Mouse (Mus musculus) c-Kit-negative CD71-positive TER-119-positive erythroid progenitor cells, embryonic 14.5 days (primary cell): ENCODE data around the gene Slc17a2.

Experiments used
- DNase-seq: peaks from one replicate; pipeline ENCODE4 v3.0.0-alpha.2; 2013; ENCODE audit warnings: low read depth, low spot score

Gene Slc17a2

GRCm38 (mm10) chr13:23792520-23792919, 14.3 kb upstream of the Slc17a2 start:
- peak; percentile 43 for DNase-seq

- DNase-seq = no peak
These were observed 7.4 kb upstream of the Slc17a2 start for GRCm38 (mm10) chr13:23799405-23799804.

GRCm38 (mm10) chr13:23804532-23804931, 2.3 kb upstream of the Slc17a2 start:
- DNase-seq = no peak

DNA sequence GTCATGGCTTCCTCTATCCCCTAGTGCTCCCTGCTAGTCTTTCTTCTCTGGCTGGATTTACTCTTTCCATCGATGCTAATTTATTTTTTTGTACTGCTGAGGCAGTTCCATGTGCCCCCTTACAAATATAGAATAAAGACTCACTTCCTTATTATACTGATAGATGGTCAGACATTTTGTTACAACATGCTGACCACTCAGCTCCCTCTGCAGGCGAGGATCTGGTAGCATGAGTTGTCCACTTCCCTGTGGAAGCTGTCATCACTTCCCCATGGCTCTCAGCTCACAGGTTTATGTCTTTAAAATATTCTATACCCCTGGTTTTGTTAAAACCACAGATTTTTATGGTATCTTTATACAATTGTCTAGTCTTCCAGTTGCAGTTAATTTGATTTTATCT, 9.4 kb downstream of the Slc17a2 start:
- DNase-seq = no peak

DNA sequence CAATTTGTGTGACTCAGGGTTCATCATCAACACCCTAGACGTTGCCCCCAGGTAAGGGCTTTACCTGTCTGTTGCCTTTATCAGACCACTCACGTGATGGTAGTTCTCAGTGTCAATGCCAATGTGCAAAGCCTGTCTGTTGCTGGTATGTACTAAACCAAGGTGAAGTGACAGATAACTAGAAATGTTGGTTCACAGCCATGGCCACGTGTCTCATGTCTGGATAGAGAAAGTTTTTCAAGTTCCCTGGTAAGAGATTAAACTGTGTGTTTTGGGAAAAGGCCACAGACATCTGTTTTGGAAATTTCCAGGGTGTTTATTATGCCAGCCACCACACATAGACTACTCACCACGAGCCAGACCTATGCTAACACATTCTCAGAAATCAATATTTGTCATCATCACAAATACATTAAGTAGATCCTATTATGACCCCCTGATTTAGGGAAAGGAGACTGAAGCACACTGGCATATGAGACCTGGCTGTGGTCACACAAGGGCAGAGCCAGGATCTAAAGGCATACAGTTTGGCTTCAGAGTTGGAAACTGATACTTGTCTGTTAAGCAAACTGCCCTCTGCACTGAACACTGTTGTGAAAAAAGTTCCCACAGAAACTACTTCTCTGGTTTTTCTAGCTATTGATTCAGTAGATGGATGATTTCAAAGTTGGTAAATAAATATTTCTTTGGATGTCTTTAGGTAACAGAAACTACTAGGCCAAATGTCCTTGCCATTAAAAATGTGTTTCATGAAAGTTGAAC, 13.6 kb downstream of the Slc17a2 start:
- no peak for DNase-seq

- no peak for DNase-seq
These were observed 15.4 kb downstream of the Slc17a2 start for GRCm38 (mm10) chr13:23822213-23822612.

GRCm38 (mm10) chr13:23826606-23827005, 19.8 kb downstream of the Slc17a2 start:
- DNase-seq = no peak

GRCm38 (mm10) chr13:23833053-23833452, 26.3 kb downstream of the Slc17a2 start:
- peak; percentile 3 for DNase-seq

GRCm38 (mm10) chr13:23834836-23835235, 28.0 kb downstream of the Slc17a2 start:
- DNase-seq = no peak

GRCm38 (mm10) chr13:23836630-23837029, 29.8 kb downstream of the Slc17a2 start:
- no peak for DNase-seq

GRCm38 (mm10) chr13:23839308-23839707, 32.5 kb downstream of the Slc17a2 start, which contains the start of gene Slc17a3:
Gene Slc17a3, plus strand, starts transcription at chr13:23839434.
- DNase-seq = no peak

- DNase-seq = no peak
These were observed 39.1 kb downstream of the Slc17a2 start for GRCm38 (mm10) chr13:23845851-23846250.

DNA sequence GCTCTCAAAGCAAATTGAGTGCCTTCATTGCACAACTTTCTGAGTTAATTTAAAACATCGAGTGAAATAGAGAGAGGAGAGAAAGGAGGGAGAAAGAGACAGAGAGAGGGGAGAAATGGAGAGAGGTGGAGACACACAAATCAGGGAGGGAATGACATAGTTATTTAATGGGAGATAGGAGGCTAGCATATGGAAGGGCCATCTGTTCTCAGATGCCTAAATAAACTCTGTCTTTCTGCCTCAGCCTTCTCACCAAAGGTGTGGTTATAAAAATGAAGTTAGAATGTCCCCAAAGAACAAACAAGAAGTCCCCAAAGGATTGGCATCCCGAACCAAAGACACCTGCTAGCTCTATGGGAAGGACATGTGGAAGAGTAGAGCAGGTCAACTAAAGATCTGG, 42.5 kb downstream of the Slc17a2 start:
- no peak for DNase-seq

GRCm38 (mm10) chr13:23856401-23856800, 49.6 kb downstream of the Slc17a2 start:
- DNase-seq = no peak

- DNase-seq = no peak
These were observed 55.0 kb downstream of the Slc17a2 start for GRCm38 (mm10) chr13:23861815-23862214.

DNA sequence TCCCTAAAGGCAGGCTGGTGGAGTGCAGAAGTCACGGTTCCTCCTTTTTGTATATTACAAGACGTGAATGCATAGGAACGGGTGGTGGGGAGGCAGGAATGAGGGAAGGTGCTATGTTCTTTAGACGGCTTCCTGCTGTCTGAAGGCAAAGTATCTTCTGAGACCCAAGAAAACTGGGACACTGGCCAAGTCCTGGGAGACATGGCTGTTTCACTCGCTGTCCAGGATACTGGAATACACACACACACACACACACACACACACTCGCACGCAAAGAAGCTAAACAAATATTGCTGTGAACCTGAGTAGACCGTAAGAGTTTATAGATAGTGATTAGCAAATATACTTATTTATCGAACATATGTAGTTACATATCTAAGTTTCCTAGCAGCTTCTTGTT, 57.9 kb downstream of the Slc17a2 start:
- DNase-seq = no peak

DNA sequence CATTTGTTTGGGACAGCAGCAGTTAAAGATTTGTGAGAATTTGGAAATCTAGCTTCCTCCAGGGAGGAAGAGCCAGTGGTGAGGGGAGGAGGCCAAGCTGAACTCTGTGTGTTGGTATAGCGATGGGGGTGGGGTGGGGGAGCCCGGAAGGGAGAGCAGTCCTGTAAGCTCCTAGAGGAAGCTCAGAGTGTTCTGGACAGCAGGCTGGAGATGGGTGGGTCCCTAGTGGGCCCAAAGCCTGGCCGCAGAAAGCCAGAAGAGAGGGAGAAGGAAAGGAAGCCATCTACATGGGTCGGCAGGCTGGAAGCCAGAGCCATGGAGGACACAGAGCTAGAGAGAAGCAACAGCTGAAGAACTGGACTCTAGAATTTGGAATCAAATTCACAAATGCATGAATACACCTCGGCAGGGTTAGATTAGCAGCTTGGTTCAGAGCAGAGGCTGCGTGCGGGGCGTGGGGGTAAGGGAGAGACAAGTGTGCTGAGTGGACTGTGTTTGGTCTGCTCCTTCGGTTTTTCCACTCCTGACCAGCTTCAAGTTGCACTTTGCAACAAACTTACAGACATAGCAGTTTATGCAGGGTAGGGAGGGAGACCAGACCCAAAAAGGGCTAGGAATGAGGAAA, 59.4 kb downstream of the Slc17a2 start:
- DNase-seq = no peak

GRCm38 (mm10) chr13:23867000-23867399, 60.2 kb downstream of the Slc17a2 start:
- no peak for DNase-seq

- no peak for DNase-seq
These were observed 60.6 kb downstream of the Slc17a2 start, which contains the start of gene Slc17a1 for GRCm38 (mm10) chr13:23867405-23867804. Gene Slc17a1, plus strand, starts transcription at chr13:23867750.

DNA sequence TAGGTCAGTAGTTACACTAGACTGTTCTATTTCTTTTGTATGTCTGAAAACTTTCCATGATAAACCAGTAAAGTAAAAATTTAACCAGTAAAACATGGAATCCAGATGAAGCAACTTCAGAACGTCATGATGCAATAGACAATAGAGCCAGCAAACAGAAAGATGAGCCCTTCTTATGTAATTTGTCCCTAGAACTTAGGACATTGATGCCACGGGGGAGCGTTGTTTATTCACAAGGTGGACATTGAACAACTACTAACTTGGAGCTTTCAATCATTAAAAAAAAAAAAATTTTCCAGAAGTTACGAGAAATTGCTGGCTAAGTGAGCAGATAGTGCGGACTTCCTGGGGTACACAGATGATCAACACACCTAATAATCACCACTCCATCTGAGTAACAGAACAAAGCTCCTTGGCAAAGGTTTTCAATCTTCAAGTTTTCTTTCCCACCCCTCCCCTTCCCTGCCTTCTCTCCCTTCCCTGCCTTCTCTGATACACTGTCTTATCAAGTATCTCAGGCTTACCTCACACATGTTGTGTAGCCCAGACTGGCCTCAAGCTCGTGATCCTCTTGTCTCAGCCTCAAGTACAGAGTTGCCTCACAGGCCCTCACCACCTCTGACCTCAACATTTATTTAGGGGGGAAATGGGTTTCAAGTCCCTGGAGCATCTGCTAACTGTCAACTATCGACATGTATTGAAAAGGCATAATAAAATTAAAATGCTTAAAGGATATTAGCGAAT, 62.2 kb downstream of the Slc17a2 start:
- no peak for DNase-seq

GRCm38 (mm10) chr13:23869996-23870395, 63.2 kb downstream of the Slc17a2 start:
- no peak for DNase-seq

- DNase-seq = no peak
These were observed 66.3 kb downstream of the Slc17a2 start for GRCm38 (mm10) chr13:23873141-23873540.
